Mouse (Mus musculus) Patski (cell line): ENCODE data around the gene Dph7. TPM values are rescaled to one million over a fixed set of nuclear protein-coding genes. Genes with fewer than 3 reads are reported as not detected.
A peak's percentile ranks its signal among the peaks of the same experiment; 100 is the strongest.
"Not testable (repeated sequence)": the region's sequence is repeated elsewhere in the genome, so short reads cannot be mapped to it uniquely, and the experiment has no call there.

ENCODE experiments used
- ATAC-seq: fragments of 100-300 bp; one replicate; pipeline ENCODE4 v1.8.0; 2021
- CTCF ChIA-PET: fragments of 350-600 bp; sonication (Branson Sonifier 250); formaldehyde crosslinking; loops from one replicate; lab custom pipeline; 2022; ENCODE audit warnings: inconsistent platforms; lab: Charles Lee
- POLR2A ChIA-PET: fragments of 350-600 bp; sonication (Branson Sonifier 250); formaldehyde crosslinking; loops from one replicate; lab custom pipeline; 2022; ENCODE audit warnings: antibody characterized with exemption, inconsistent platforms; lab: Charles Lee
- DNase-seq: peaks from one replicate; pipeline ENCODE4 v3.0.0-alpha.2; 2011; ENCODE audit warnings: low read depth, low spot score
- H3K27me3 ChIP-seq: fragments of 371-371 bp; one replicate; pipeline ENCODE4 v1.5.1; 2021
- CTCF ChIP-seq: fragments of 100-300 bp; IDR thresholded peaks from one replicate; pipeline ENCODE4 v1.5.1; 2021
- in situ Hi-C: fragments of 300-500 bp; cut with MboI; formaldehyde crosslinking; loops from 3 replicates; pipeline ENCODE4 v1.11.1; 2018; ENCODE audit warnings: low pct_unique_long_range_greater_than_20kb, mixed read lengths
- polyA plus RNA-seq: library from polyadenylated mRNA; unstranded; gene quantifications from one replicate; pipeline ENCODE4 v1.2.3, GENCODE M21; 2021

The Dph7 gene
- polyA plus RNA-seq, 1 experiment from 2014 or later = 22.1 TPM

DNA sequence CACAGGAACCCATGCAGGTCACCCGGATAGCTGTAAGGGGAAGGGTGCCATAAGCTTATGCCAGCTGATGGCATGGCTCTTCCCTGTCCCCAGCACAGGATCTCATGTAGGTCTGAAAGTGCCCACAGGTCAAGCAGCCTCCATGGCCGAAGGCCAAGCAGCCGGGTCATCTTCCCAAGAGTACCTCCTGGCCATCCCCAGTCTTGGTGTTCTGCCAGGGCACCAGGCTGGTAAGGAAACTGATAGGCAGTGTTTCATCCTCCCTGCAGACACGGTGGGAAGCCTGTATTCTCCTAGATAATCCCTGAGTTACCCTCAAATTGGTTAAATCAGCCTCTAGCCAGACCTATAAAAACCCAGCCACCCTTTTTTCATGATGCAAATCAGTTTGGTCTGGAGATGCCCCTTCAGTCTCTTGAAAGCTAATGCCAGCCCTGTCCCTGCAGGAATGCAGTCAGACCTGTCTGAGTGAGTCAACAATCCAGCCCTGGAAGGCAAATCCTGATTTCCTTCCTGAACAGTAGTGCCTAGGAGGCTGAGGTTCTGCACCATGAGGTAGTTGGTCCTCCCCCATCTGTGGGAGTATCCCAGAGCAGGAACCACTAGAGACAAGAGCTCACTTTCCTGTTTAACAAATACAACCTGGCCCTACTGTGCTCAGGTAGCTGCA lies 34.3 kb upstream of the Dph7 start:
- ChIA-PET POLR2A (interaction anchor here (0.6 kb wide), 1 partner anchor 8 kb away, joined by 3 read pairs; the partner anchor contains the start of gene Ehmt1), CTCF (interaction anchor here (1.2 kb wide), 1 partner anchor 17 kb away, joined by 3 read pairs; no protein-coding TSS in a partner anchor)
- TF ChIP-seq CTCF = no peak
- peak; percentile 58 for ATAC-seq
- in situ Hi-C loops = no loop called here
- DNase-seq = no peak
- no peaks in the 10 kb centered on the region for H3K27me3 ChIP-seq

DNA sequence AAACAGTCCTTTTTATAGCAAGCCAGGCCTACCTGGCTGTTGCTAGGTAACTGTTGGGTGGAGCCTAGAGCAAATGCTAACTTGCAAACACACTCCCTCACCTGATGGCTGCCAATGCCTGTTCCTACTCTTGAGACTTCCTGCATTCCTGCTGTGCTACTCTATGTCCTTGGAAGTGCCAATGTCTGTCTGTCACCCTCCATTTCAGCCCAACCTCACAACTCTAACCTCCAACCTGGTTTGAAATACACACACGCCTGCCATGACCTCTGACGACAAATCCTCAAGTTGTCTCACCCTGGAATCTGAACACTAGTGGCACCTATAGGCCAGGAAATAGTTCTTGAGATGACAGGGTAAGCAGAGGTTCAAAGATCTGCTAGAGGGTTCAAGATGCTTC lies 33.1 kb upstream of the Dph7 start:
- H3K27me3 ChIP-seq = no peaks in the 10 kb centered on the region
- no peak for TF ChIP-seq CTCF
- ATAC-seq = no peak
- ChIA-PET POLR2A (no interaction called here), CTCF (no interaction called here)
- in situ Hi-C loops = no loop called here
- DNase-seq = no peak

DNA sequence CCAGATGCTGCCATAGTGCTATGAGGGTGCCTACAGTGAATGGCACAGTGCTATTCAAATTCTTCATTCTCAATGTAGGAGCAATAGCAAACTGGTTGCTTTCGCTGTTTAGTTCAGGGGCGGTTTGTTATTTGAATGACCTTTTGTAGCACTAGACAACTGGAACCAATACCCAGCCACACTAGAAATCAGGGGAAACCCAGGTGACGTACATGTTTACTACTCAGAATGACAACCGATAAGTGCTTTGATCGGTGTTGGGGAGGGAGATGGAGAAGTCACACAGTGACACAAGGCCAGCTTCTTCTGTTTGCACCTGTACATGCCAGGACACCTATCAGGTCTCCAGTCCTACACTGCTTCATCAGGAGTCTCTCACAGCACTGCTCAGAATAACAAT lies 32.6 kb upstream of the Dph7 start:
- ATAC-seq (no peak), DNase-seq (no peak)
- CTCF ChIA-PET = no interaction called here
- H3K27me3 ChIP-seq = no peaks in the 10 kb centered on the region
- POLR2A ChIA-PET = interaction anchor here (0.7 kb wide), 1 partner anchor 37 kb away, joined by 3 read pairs; no protein-coding TSS in a partner anchor
- in situ Hi-C loops = no loop called here
- TF ChIP-seq CTCF = no peak

DNA sequence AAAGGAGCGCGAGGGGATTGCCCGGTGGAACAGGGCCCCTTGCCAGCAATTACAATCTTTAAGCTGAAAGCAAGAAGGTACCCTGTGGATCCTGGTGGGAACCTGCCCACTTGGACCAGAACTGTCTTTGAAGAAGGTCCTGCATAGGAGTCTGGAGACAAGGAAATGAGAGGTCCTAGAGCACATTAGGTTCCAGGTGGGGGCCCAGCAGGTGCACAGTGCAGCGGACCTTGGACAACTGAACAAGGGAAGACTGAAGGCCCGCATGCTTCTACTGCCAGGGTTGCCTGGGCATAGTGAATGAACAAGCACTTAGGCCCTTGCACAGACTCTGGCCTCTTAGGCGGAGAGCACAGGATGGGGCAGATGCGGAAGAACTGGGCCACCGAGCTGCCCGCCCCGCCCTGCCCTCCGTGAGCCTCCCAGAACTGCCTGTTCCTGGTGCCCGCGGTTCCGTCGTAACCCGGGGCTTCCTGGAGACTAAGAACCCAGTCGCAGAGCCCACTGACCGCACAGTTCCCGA lies 27.7 kb upstream of the Dph7 start:
- in situ Hi-C loops = no loop called here
- DNase-seq = no peak
- H3K27me3 ChIP-seq = peaks cover 4% of the 10 kb centered on the region
- POLR2A ChIA-PET = no interaction called here
- CTCF ChIA-PET = interaction anchor here (0.9 to 1.5 kb wide), 4 partner anchors 15 to 28 kb away, joined by 3 to 5 read pairs (median 4); partner anchors contain the start of genes Dph7 and Zmynd19
- TF ChIP-seq CTCF = no peak
- peak; percentile 70 for ATAC-seq

DNA sequence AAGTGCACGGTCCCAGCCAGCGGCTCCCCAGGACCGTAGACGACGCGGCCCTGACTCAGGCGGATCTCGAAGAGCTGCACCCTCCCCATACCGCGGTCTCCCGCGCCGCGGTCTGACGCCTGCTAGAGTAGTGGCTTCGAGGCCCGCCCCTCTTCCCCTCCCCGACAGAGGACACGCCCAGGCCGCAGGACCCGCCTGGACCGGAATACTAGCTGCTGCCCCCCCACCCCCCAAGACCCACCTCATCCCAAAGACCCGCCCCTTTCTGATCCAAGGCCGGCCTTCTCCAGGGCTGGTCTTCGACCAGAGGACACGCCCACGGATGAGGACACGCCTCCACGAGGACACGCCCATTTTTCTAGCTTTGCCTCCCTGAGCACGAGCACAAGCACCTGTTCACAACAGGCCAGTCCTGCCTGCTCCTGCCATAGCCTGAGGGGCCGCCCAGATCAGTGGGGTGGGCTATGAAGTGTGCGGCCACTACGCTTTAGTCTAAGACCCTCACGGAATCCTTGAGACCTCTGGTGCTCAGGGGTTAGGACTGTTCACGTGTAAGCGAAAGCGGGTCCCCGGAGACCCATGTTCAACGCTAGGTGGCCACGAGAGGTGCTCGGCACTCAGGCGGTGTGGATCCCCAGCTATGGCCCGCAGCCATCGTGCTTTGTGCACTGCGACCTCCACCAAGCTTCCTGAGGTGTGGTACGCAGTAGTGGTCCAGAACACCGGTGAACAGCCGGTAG lies 27.0 kb upstream of the Dph7 start, which contains the start of gene Arrdc1:
Gene Arrdc1 (minus strand): TSS at position 196 of the 740 bp plus-strand sequence.
- POLR2A ChIA-PET = no interaction called here
- TF ChIP-seq CTCF = no peak
- DNase-seq = peak; percentile 85
- in situ Hi-C loops = no loop called here
- CTCF ChIA-PET = interaction anchor here (0.9 to 1.5 kb wide), 4 partner anchors 14 to 27 kb away, joined by 3 to 5 read pairs (median 4); partner anchors contain the start of genes Dph7 and Zmynd19
- H3K27me3 ChIP-seq = peaks cover 6% of the 10 kb centered on the region
- ATAC-seq = peak; percentile 88

DNA sequence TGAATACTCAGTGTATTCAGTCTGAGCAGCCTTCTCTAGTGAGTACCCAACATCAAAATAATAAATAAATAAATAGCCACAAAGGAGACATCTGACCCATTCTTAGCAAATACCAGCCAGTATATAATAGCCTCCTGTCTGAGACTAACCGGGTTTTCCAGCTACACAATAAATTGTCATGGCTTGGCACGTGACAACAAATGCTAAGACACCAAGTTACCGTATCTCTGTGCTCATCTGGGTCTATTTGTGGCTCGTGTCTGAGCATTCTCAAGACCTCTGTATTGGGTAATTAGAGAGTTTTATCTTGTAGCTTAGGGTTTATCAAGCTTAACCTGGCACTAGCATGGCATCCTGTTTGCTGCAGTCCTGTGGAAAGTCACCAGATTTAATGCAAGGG lies 20.1 kb upstream of the Dph7 start:
- no peak for ATAC-seq

DNA sequence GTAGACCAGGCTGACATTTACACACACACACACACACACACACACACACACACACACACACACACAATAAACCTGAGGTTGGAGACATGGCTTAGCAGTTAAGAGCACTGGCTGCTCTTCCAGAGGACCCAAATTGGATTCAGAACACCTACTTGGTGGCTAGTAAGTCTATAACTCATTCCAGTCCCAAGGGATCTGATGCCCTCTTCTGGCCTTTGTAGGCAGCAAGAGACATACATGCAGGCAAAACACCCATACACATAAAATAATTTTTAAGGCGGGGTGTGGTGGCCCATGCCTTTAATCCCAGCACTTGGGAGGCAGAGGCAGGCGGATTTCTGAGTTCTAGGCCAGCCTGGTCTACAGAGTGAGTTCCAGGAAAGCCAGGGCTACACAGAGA lies 17.9 kb upstream of the Dph7 start:
- in situ Hi-C loops, CTCF ChIA-PET, DNase-seq, ATAC-seq: not testable (repeated sequence)
- peak; percentile 64 for TF ChIP-seq CTCF
- H3K27me3 ChIP-seq = peaks cover 15% of the 10 kb centered on the region
- POLR2A ChIA-PET = interaction anchor here (0.7 kb wide), 1 partner anchor 14 kb away, joined by 4 read pairs; no protein-coding TSS in a partner anchor

More for the DNA sequence above, 20.1 kb upstream of the Dph7 start:
- CTCF ChIA-PET = no interaction called here
- DNase-seq = no peak
- peaks cover 18% of the 10 kb centered on the region for H3K27me3 ChIP-seq
- POLR2A ChIA-PET = no interaction called here
- TF ChIP-seq CTCF = no peak
- in situ Hi-C loops = no loop called here

DNA sequence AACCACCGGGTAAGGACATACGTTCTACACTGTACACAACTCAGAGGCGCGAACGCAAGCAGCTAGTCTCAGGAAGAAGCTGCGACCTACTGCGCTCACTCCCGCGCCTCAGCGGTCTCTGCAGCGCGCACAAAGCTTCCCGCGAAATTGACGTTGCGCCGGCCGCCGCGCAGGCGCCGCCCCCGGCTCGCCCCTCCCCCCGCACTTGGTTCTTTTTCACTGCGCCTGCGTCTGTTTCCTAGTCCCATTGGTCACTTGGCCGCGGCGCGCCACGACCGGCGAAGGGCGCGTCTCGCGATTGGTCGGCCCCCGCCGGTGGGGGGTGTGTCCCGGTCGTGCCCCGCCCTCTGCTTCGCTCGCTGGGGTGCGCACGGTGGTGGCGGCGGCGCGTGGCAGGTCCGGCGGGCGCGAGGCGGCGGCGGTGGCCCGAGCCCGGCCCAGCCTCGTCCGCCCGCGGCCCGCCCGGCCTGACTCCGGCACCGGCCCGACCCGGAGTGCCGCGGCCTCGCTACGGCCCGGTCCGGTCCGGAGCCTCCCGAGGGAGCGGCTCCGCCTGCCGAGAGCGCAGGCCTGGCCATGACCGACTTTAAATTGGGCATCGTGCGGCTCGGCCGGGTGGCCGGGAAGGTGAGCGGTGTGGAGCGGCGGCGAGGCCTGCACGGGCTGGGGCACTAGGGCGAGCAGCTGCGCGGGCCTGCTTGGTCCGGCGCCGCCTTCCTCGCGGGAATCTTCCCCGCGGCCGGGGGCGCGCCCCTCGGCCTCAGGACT lies 12.6 kb upstream of the Dph7 start, which contains the start of gene Zmynd19:
Gene Zmynd19 (plus strand): TSS at position 372 of the 768 bp plus-strand sequence.
- in situ Hi-C loops = no loop called here
- CTCF ChIA-PET = interaction anchor here (1.0 to 1.6 kb wide), 5 partner anchors 10 to 28 kb away, joined by 3 to 7 read pairs (median 5); partner anchors contain the start of genes Arrdc1 and Dph7
- POLR2A ChIA-PET = interaction anchor here (0.7 to 0.9 kb wide), 2 partner anchors 30 to 261 kb away, joined by 3 to 4 read pairs; partner anchors contain the start of gene Ehmt1
- H3K27me3 ChIP-seq = no peaks in the 10 kb centered on the region
- DNase-seq = no peak
- ATAC-seq = peak; percentile 96
- no peak for TF ChIP-seq CTCF

DNA sequence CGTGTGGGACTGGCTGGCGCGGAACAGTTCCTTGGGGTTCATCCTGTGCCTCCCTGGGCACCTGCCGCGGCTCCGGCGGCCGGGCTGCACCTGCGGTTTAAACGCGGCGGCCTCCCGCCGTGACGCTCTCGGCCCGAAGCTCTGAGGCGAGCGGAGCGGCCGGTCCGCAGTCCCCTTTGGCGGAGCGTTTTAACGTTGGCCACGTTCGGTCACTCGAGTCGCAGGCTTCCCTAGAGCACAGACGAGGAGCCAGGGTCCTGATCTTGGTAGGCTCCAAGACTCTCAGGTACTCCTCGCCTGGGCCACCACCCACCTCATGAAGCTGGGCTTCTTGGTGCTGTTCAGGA lies 12.0 kb upstream of the Dph7 start:
- no peaks in the 10 kb centered on the region for H3K27me3 ChIP-seq
- ATAC-seq = peak; percentile 63
- no peak for TF ChIP-seq CTCF
- CTCF ChIA-PET = interaction anchor here (1.0 to 1.6 kb wide), 3 partner anchors 9 to 15 kb away, joined by 4 to 7 read pairs (median 5); partner anchors contain the start of genes Arrdc1 and Dph7
- POLR2A ChIA-PET = interaction anchor here (0.9 kb wide), 1 partner anchor 11 kb away, joined by 3 read pairs; no protein-coding TSS in a partner anchor
- no peak for DNase-seq
- in situ Hi-C loops = no loop called here
